Mouse (Mus musculus) myocyte (in vitro differentiated cells): ENCODE data around the gene Grik4.

ENCODE experiments used
- CEBPB ChIP-seq: IDR thresholded peaks from 2 replicates; pipeline ENCODE4 v1.6.1; 2011; ENCODE audit warnings: mild to moderate bottlenecking, moderate library complexity; ENCODE audit not compliant: poor library complexity, insufficient read depth, severe bottlenecking
- MYOD1 ChIP-seq, 3 experiments: IDR thresholded peaks; one replicate each; pipeline ENCODE4 v1.6.1; 2011; ENCODE audit warnings: control low read depth in 2 of 3, low read depth in 2 of 3, mild to moderate bottlenecking in 2 of 3, moderate library complexity in 1 of 3; ENCODE audit not compliant: insufficient read length in 2 of 3, control insufficient read depth in 1 of 3
- POLR2A ChIP-seq: IDR thresholded peaks from one replicate; pipeline ENCODE4 v1.6.1; 2011; ENCODE audit warnings: low read depth, mild to moderate bottlenecking, control low read depth, moderate library complexity; ENCODE audit not compliant: insufficient read length
- POLR2AphosphoS2 ChIP-seq: IDR thresholded peaks from one replicate; pipeline ENCODE4 v1.6.1; 2011; ENCODE audit warnings: low read depth, control low read depth; ENCODE audit not compliant: insufficient read length
- SRF ChIP-seq: IDR thresholded peaks from one replicate; pipeline ENCODE4 v1.6.1; 2011; ENCODE audit warnings: low read depth; ENCODE audit not compliant: control insufficient read depth, insufficient read length

DNA sequence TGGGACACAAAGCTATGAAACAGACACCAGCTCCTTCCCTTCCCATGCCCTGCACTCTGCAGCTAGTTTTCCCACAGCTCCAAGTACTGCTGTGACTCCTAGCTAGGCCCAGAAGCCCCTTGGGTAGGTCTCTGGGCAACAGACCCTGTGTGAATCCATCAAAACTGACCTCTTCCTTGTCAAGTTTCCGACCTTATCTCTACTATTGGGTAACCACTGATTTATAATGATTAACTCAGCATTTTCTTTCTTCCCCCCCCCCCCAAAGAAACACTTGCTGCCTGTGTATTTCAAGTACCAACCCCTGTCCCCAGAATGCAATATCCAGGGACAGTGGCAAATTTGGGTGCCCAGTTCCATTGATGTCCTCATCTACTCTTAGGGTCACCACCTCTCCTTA is 437.3 kb downstream of the Grik4 start:
- TF ChIP-seq CEBPB (no peak), SRF (no peak), MYOD1 (IDR thresholded peaks at IDR 0.05; ENCODE audit: control insufficient read depth in 1 of 3, insufficient read length in 2 of 3, low read depth in 2 of 3) (no peak), POLR2A (no peak), POLR2AphosphoS2 (no peak)
